Mouse (Mus musculus): ENCODE data around the gene Rwdd3. TPM values are rescaled to one million over a fixed set of nuclear protein-coding genes. Genes with fewer than 3 reads are reported as not detected.

Gene Rwdd3
- total and polyA plus RNA-seq, 2 experiments from 2014 or later: 16.4 to 19.6 TPM

- no peak for TF ChIP-seq CTCF (IDR thresholded peaks at IDR 0.05; ENCODE audit: low read depth)
- H3K27ac ChIP-seq (ENCODE audit: low read depth, low read length): no peak overlapping the region
- ATAC-seq: no peak
- H3K4me2 ChIP-seq (ENCODE audit: low read depth): no peak overlapping the region
- 70% methylated on average over 11 of the region's 11 CpGs for WGBS
- no peak overlapping the region for H3K4me3 ChIP-seq (ENCODE audit: low read depth, low read length)
- H3K9ac ChIP-seq: no peak overlapping the region
- DNase-seq: no peak
- H3K4me1 ChIP-seq (ENCODE audit: insufficient read depth): no peaks in the 10 kb centered on the region
- no peaks in the 10 kb centered on the region for H3K36me3 ChIP-seq (ENCODE audit: insufficient read depth)
- H3K9me3 ChIP-seq (ENCODE audit: low read length): no peaks in the 10 kb centered on the region
- H3K27me3 ChIP-seq (ENCODE audit: insufficient read depth, low read length): no peaks in the 10 kb centered on the region
Measured at GRCm38 (mm10) chr3:121201012-121201747, 29.7 kb upstream of the Rwdd3 start.

DNA sequence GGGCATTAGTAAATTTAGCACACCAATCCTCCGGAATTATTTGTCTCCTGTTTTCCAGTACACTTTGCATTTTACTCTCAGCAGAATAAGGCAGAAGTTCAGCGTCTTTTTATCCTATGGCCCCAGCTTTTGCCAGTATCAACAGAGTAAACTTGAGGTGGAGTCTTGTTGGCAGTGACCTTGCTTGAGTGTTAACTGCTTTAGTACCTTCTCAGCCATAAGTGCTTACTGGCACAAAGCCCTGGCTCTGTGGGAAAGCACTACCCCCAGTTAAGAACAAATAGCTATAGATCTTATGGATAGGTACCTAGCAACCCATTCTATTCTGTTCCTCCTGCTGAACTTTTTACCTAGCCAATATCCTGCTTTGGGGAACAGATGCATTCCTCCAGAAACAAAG lies 17.7 kb upstream of the Rwdd3 start:
- Histone ChIP-seq H3K4me2 (ENCODE audit: low read depth) (no peak overlapping the region), H3K36me3 (ENCODE audit: insufficient read depth) (no peaks in the 10 kb centered on the region), H3K9ac (no peak overlapping the region), H3K27me3 (ENCODE audit: insufficient read depth, low read length) (no peaks in the 10 kb centered on the region), H3K27ac (ENCODE audit: low read depth, low read length) (no peak overlapping the region), H3K9me3 (ENCODE audit: low read length) (no peaks in the 10 kb centered on the region), H3K4me3 (ENCODE audit: low read depth, low read length) (no peak overlapping the region), H3K4me1 (ENCODE audit: insufficient read depth) (no peaks in the 10 kb centered on the region)
- ATAC-seq (no peak), DNase-seq (no peak)
- no peak for TF ChIP-seq CTCF (IDR thresholded peaks at IDR 0.05; ENCODE audit: low read depth)
- 82% methylated on average over 2 of the region's 2 CpGs for WGBS

- no peak overlapping the region for H3K9ac ChIP-seq
- 91% methylated on average over 7 of the region's 7 CpGs for WGBS
Measured at GRCm38 (mm10) chr3:121187510-121187909, 16.0 kb upstream of the Rwdd3 start.

GRCm38 (mm10) chr3:121186925-121187324 lies 15.4 kb upstream of the Rwdd3 start:
- Histone ChIP-seq H3K36me3 (ENCODE audit: insufficient read depth) (no peaks in the 10 kb centered on the region), H3K9me3 (ENCODE audit: low read length) (no peaks in the 10 kb centered on the region), H3K4me3 (ENCODE audit: low read depth, low read length) (no peak overlapping the region), H3K4me2 (ENCODE audit: low read depth) (no peak overlapping the region), H3K9ac (no peak overlapping the region), H3K27ac (ENCODE audit: low read depth, low read length) (no peak overlapping the region), H3K4me1 (ENCODE audit: insufficient read depth) (no peaks in the 10 kb centered on the region), H3K27me3 (ENCODE audit: insufficient read depth, low read length) (no peaks in the 10 kb centered on the region)
- no peak for DNase-seq
- no peak for ATAC-seq
- 78% methylated on average over 3 of the region's 3 CpGs for WGBS
- no peak for TF ChIP-seq CTCF (IDR thresholded peaks at IDR 0.05; ENCODE audit: low read depth)

More at GRCm38 (mm10) chr3:121187510-121187909, 16.0 kb upstream of the Rwdd3 start:
- no peaks in the 10 kb centered on the region for H3K4me1 ChIP-seq (ENCODE audit: insufficient read depth)
- H3K4me3 ChIP-seq (ENCODE audit: low read depth, low read length): no peak overlapping the region
- no peak overlapping the region for H3K4me2 ChIP-seq (ENCODE audit: low read depth)
- no peak for DNase-seq
- no peak for ATAC-seq
- H3K27ac ChIP-seq (ENCODE audit: low read depth, low read length): no peak overlapping the region
- no peak for TF ChIP-seq CTCF (IDR thresholded peaks at IDR 0.05; ENCODE audit: low read depth)
- H3K36me3 ChIP-seq (ENCODE audit: insufficient read depth): no peaks in the 10 kb centered on the region
- H3K27me3 ChIP-seq (ENCODE audit: insufficient read depth, low read length): no peaks in the 10 kb centered on the region
- H3K9me3 ChIP-seq (ENCODE audit: low read length): no peaks in the 10 kb centered on the region

DNA sequence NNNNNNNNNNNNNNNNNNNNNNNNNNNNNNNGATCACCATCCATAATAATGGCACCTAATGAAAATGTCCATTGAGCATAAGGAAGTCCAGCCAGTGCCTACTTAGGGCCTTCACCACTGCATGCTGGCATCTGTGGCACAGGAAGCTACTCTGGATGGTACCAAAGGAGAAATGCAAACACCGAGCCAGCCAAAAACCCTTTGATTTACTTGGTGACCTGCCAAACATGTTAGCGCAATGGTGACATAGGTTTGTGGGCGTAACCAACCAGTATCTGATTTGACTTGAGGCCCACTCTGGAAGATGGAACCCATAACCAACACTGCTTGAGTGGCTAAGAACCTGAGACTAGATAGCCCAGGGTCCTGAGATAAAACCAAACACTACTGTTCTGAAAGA lies 13.7 kb upstream of the Rwdd3 start:
- no peak overlapping the region for H3K27ac ChIP-seq (ENCODE audit: low read depth, low read length)
- no peaks in the 10 kb centered on the region for H3K36me3 ChIP-seq (ENCODE audit: insufficient read depth)
- no peaks in the 10 kb centered on the region for H3K9me3 ChIP-seq (ENCODE audit: low read length)
- H3K9ac ChIP-seq: no peak overlapping the region
- 87% methylated on average over 3 of the region's 3 CpGs for WGBS
- TF ChIP-seq CTCF (IDR thresholded peaks at IDR 0.05; ENCODE audit: low read depth): no peak
- no peaks in the 10 kb centered on the region for H3K4me1 ChIP-seq (ENCODE audit: insufficient read depth)
- ATAC-seq: no peak
- DNase-seq: no peak
- H3K27me3 ChIP-seq (ENCODE audit: insufficient read depth, low read length): no peaks in the 10 kb centered on the region
- H3K4me3 ChIP-seq (ENCODE audit: low read depth, low read length): no peak overlapping the region
- no peak overlapping the region for H3K4me2 ChIP-seq (ENCODE audit: low read depth)

DNA sequence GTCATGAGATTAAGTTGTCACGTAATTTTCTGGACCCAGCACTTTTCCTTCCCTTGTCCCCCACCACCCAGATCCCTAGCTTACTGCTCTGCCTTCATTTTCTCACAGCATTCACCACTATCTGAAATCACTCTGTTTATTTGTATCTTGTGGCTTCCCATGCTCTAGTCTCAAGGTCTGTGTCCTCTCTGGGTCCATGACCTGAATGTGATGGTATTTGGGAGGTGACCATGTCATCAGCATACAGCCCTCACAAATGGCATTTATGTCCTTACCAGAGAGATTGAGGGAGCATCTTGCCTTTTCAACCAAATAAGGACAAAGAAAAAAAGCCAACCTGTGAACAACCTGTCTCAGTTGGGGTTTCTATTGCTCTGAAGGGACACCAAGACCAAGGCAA lies 4.5 kb upstream of the Rwdd3 start:
- Histone ChIP-seq H3K4me3 (ENCODE audit: low read depth, low read length) (no peak overlapping the region), H3K27ac (ENCODE audit: low read depth, low read length) (no peak overlapping the region), H3K4me1 (ENCODE audit: insufficient read depth) (no peaks in the 10 kb centered on the region), H3K27me3 (ENCODE audit: insufficient read depth, low read length) (no peaks in the 10 kb centered on the region), H3K4me2 (ENCODE audit: low read depth) (no peak overlapping the region), H3K9me3 (ENCODE audit: low read length) (no peaks in the 10 kb centered on the region), H3K36me3 (ENCODE audit: insufficient read depth) (no peaks in the 10 kb centered on the region), H3K9ac (no peak overlapping the region)
- ATAC-seq: no peak
- WGBS: 77% methylated on average over 1 of the region's 1 CpGs
- no peak for TF ChIP-seq CTCF (IDR thresholded peaks at IDR 0.05; ENCODE audit: low read depth)
- no peak for DNase-seq

DNA sequence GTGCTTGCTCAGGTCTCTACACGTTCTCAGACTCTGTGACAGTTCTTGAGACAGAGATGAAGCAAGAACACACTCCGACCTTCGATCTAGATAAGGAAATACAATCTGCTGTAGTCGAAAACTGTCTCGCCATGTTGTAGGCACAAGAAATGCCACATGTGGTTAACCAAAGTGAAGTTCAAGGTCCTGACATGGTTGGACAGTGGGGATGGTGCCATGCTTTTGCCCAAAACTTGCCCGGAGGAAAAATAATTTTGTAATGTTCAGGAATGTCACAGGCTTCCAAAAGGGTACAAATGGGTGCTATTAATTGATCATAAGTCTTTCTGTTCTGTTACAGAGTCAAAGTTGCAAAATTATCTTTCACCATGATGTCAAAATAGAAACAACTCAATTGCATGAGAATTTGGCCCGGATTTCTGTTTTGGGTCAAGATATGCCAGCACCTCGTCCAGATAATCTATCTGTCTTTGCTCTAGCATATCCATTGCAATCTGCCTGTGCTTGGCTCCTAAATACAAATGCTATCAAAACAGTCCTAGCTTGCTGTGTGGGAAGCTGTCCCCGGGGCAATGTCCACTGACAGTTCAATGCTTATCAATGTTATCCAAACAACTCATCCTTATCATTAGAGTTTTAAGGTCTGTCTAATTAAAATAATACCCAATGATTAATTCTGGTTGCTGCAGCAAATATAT lies 2.9 kb upstream of the Rwdd3 start:
- 83% methylated on average over 9 of the region's 9 CpGs for WGBS
- no peak overlapping the region for H3K4me2 ChIP-seq (ENCODE audit: low read depth)
- no peak for TF ChIP-seq CTCF (IDR thresholded peaks at IDR 0.05; ENCODE audit: low read depth)
- no peaks in the 10 kb centered on the region for H3K9me3 ChIP-seq (ENCODE audit: low read length)
- H3K4me3 ChIP-seq (ENCODE audit: low read depth, low read length): no peak overlapping the region
- no peaks in the 10 kb centered on the region for H3K27me3 ChIP-seq (ENCODE audit: insufficient read depth, low read length)
- H3K4me1 ChIP-seq (ENCODE audit: insufficient read depth): no peaks in the 10 kb centered on the region
- DNase-seq: no peak
- no peak overlapping the region for H3K27ac ChIP-seq (ENCODE audit: low read depth, low read length)
- no peak for ATAC-seq
- no peaks in the 10 kb centered on the region for H3K36me3 ChIP-seq (ENCODE audit: insufficient read depth)
- no peak overlapping the region for H3K9ac ChIP-seq
